Mouse (Mus musculus) lung, embryonic 15.5 days (tissue): Measurements from ENCODE around the gene Tomm40. TPM values are rescaled to one million over a fixed set of nuclear protein-coding genes. Genes with fewer than 3 reads are reported as not detected.

Experiments used
- ATAC-seq: fragments of 200-750 bp; cut with Nextera tagmentation; 2 replicates; pipeline ENCODE4 v1.8.0; 2017; ENCODE audit warnings: moderate number of reproducible peaks, borderline replicate concordance; ENCODE audit not compliant: low FRiP score, low TSS enrichment; ENCODE audit errors: extremely low read depth
- H3K27ac ChIP-seq: fragments of 300-500 bp; sonication (generic); 2 replicates; pipeline ENCODE4 v1.5.1; 2015; ENCODE audit warnings: moderate library complexity, mild to moderate bottlenecking, inconsistent platforms
- H3K27me3 ChIP-seq: fragments of 300-500 bp; sonication (generic); 2 replicates; pipeline ENCODE4 v1.6.1; 2015; ENCODE audit warnings: inconsistent platforms
- H3K36me3 ChIP-seq: fragments of 300-500 bp; sonication (generic); 2 replicates; pipeline ENCODE4 v1.6.1; 2015; ENCODE audit warnings: inconsistent platforms
- H3K4me1 ChIP-seq: fragments of 300-500 bp; sonication (generic); 2 replicates; pipeline ENCODE4 v1.6.1; 2015; ENCODE audit warnings: inconsistent platforms
- H3K4me2 ChIP-seq: fragments of 300-500 bp; sonication (generic); 2 replicates; pipeline ENCODE4 v1.6.1; 2015; ENCODE audit warnings: inconsistent platforms, mild to moderate bottlenecking, moderate library complexity
- H3K4me3 ChIP-seq: fragments of 300-500 bp; sonication (generic); 2 replicates; pipeline ENCODE4 v1.5.1; 2015; ENCODE audit warnings: mild to moderate bottlenecking, inconsistent platforms
- H3K9ac ChIP-seq: fragments of 300-500 bp; sonication (generic); 2 replicates; pipeline ENCODE4 v1.6.1; 2015; ENCODE audit warnings: inconsistent platforms
- H3K9me3 ChIP-seq: fragments of 300-500 bp; sonication (generic); 2 replicates; pipeline ENCODE4 v1.6.1; 2016; ENCODE audit warnings: inconsistent platforms
- WGBS: fragments of 180-500 bp; shearing (Covaris S2); methylation state at CpG from one replicate; pipeline ENCODE4 v1.1.7; 2015; 5-methylcytosine and 5-hydroxymethylcytosine counted together
- polyA plus RNA-seq: library from polyadenylated mRNA; unstranded; fragments of >200 nt; fragmentation: Nextera tagmentation; extraction: Ambion mirVana; gene quantifications from 2 replicates; pipeline ENCODE4 v1.2.1, GENCODE M21; 2015

The Tomm40 gene
- polyA plus RNA-seq, 1 experiment from 2014 or later, result 149 TPM

DNA sequence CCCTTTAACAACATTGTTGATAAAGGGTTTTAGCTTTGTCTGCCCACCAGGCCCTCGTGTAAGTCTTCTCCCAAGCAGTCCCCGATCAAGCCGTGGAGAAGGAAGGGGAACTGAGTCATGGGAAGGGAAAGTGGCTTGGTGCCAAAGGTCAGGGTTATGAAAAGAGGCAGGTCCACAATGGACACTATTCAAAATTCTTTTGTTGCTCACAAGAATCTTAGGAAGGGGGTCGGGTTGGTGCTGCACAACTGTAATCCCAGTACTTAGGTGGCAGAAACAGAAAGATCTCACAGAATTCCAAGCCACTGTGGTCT lies 35.8 kb upstream of the Tomm40 start:
- no peaks in the 10 kb centered on the region for H3K9me3 ChIP-seq
- no peak overlapping the region for H3K9ac ChIP-seq
- no peak overlapping the region for H3K4me2 ChIP-seq
- H3K27me3 ChIP-seq, result no peaks in the 10 kb centered on the region
- H3K4me3 ChIP-seq, result no peak overlapping the region
- no peak for ATAC-seq
- no peaks in the 10 kb centered on the region for H3K36me3 ChIP-seq
- peaks cover 60% of the 10 kb centered on the region for H3K4me1 ChIP-seq
- WGBS, result 38% methylated on average over 4 of the region's 4 CpGs
- H3K27ac ChIP-seq, result peak overlapping the region; percentile 81

DNA sequence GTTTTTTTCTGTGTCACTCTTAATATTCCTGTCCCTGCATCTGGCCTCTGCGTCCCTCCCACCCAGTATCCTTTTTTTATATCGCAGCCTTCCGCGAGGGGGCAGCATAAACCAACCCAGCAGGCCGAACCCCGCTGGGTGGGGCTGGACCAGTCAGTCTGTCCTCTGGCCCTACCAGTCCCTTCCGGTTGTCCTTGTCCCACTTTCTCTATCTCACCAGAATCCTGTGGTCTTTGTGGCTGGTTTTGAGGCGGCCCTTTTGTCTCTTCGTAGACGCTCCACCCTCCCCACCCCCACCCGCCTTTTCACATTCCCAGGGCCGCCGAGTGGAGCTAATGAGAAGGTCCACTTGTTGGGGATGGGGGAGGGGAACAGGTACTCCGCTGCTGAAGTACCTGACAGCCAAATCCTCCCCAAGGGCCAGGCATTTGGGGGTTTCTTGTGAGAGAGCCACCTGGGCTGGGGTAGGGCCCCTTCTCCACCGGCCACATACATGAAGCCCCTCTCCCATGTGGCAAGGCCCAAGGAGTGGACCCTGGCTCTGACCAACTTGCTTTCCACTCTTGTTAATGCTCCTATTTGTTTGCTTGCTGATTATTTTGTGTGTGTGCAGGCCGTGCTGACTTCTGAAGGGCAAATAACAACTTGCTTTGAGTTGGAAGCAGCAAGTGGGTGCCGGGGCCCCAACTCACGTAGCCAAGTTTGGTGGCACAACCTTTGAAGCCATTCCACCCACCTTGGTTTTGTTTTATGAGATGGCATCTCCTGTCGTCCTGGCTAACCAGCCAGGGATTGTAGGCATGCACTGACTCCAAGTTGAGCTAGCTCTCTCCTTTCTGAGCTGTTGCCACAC lies 35.2 kb upstream of the Tomm40 start, which contains the start of gene Nectin2:
Nectin2 (minus strand) TSS at position 267 of the 853 bp plus-strand sequence.
- H3K36me3 ChIP-seq, result no peaks in the 10 kb centered on the region
- peak; percentile 66 for ATAC-seq
- H3K4me2 ChIP-seq, result peak within 1 kb of the TSS; percentile 77
- 13% methylated on average over 19 of the region's 19 CpGs for WGBS
- H3K4me1 ChIP-seq, result peaks cover 60% of the 10 kb centered on the region
- H3K4me3 ChIP-seq, result peak within 1 kb of the TSS; percentile 81
- peak within 1 kb of the TSS; percentile 84 for H3K9ac ChIP-seq
- H3K27me3 ChIP-seq, result no peaks in the 10 kb centered on the region
- peak within 1 kb of the TSS; percentile 93 for H3K27ac ChIP-seq
- H3K9me3 ChIP-seq, result no peaks in the 10 kb centered on the region

GRCm38 (mm10) chr7:19749389-19750216 lies 34.4 kb upstream of the Tomm40 start:
- H3K4me1 ChIP-seq, result peaks cover 63% of the 10 kb centered on the region
- peaks cover 1% of the 10 kb centered on the region; the same call in 1 of the 2 replicates for H3K36me3 ChIP-seq
- peak overlapping the region; percentile 84 for H3K9ac ChIP-seq
- WGBS, result under 1% methylated on average over 46 of the region's 46 CpGs
- H3K4me2 ChIP-seq, result peak overlapping the region; percentile 77
- H3K27ac ChIP-seq, result peak overlapping the region; percentile 93
- no peaks in the 10 kb centered on the region for H3K9me3 ChIP-seq
- H3K4me3 ChIP-seq, result peak overlapping the region; percentile 81
- H3K27me3 ChIP-seq, result no peaks in the 10 kb centered on the region
- ATAC-seq, result peak; percentile 94

- peak overlapping the region; percentile 77 for H3K4me2 ChIP-seq
- H3K4me3 ChIP-seq, result peak overlapping the region; percentile 81
- peak overlapping the region; percentile 84 for H3K9ac ChIP-seq
- H3K9me3 ChIP-seq, result no peaks in the 10 kb centered on the region
- WGBS, result 1% methylated on average over 32 of the region's 32 CpGs
- 0 out of 2 replicates have a peak, but pooled peaks have one; percentile 1 for ATAC-seq
- H3K27me3 ChIP-seq, result no peaks in the 10 kb centered on the region
- peak overlapping the region; percentile 93 for H3K27ac ChIP-seq
- peaks cover 11% of the 10 kb centered on the region; the same call in 1 of the 2 replicates for H3K36me3 ChIP-seq
- H3K4me1 ChIP-seq, result peaks cover 59% of the 10 kb centered on the region
Observed at GRCm38 (mm10) chr7:19748219-19749195, 33.3 kb upstream of the Tomm40 start.

GRCm38 (mm10) chr7:19747420-19748218 lies 32.4 kb upstream of the Tomm40 start:
- H3K36me3 ChIP-seq, result peaks cover 16% of the 10 kb centered on the region; the same call in 1 of the 2 replicates
- H3K27ac ChIP-seq, result peak overlapping the region; percentile 93
- no peaks in the 10 kb centered on the region for H3K9me3 ChIP-seq
- peak overlapping the region; percentile 81 for H3K4me3 ChIP-seq
- H3K4me2 ChIP-seq, result peak overlapping the region; percentile 77
- no peaks in the 10 kb centered on the region for H3K27me3 ChIP-seq
- ATAC-seq, result no peak
- H3K4me1 ChIP-seq, result peaks cover 54% of the 10 kb centered on the region
- WGBS, result 5% methylated on average over 25 of the region's 25 CpGs
- peak overlapping the region; percentile 84 for H3K9ac ChIP-seq

GRCm38 (mm10) chr7:19746426-19747201 lies 31.4 kb upstream of the Tomm40 start:
- peak overlapping the region; percentile 77 for H3K4me2 ChIP-seq
- peaks cover 64% of the 10 kb centered on the region for H3K4me1 ChIP-seq
- no peaks in the 10 kb centered on the region for H3K9me3 ChIP-seq
- ATAC-seq, result no peak
- 23% methylated on average over 6 of the region's 6 CpGs for WGBS
- H3K36me3 ChIP-seq, result peaks cover 19% of the 10 kb centered on the region; the same call in 1 of the 2 replicates
- peak overlapping the region; percentile 93; the same call in 1 of the 2 replicates for H3K27ac ChIP-seq
- peak overlapping the region; percentile 84 for H3K9ac ChIP-seq
- H3K4me3 ChIP-seq, result peak overlapping the region; percentile 81
- H3K27me3 ChIP-seq, result no peaks in the 10 kb centered on the region

DNA sequence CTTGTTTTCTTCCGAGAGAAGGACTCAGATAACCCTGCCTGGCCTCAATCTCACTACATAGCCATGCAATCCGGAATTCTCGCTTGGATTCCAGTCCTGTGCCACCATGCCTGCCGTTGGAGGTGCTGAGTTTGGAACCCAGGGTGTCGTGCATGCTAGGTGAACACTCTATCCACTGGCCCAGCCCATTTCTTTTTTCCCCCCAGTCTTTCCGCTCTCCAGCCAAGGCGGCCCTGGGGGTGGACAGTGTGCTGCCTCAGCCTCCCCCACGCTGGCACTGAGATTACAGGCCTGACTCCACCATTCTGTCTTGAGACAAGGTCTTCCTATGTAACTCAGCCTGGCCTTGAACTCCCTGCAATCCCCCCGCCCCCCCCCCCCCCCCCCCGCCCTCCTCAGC lies 30.7 kb upstream of the Tomm40 start:
- no peak overlapping the region for H3K9ac ChIP-seq
- H3K4me1 ChIP-seq, result peaks cover 67% of the 10 kb centered on the region
- no peaks in the 10 kb centered on the region for H3K9me3 ChIP-seq
- no peak overlapping the region for H3K4me3 ChIP-seq
- H3K27ac ChIP-seq, result peak overlapping the region; percentile 72; the same call in 1 of the 2 replicates
- 66% methylated on average over 9 of the region's 10 CpGs for WGBS
- H3K27me3 ChIP-seq, result no peaks in the 10 kb centered on the region
- H3K36me3 ChIP-seq, result peaks cover 19% of the 10 kb centered on the region; the same call in 1 of the 2 replicates
- H3K4me2 ChIP-seq, result no peak overlapping the region
- no peak for ATAC-seq

DNA sequence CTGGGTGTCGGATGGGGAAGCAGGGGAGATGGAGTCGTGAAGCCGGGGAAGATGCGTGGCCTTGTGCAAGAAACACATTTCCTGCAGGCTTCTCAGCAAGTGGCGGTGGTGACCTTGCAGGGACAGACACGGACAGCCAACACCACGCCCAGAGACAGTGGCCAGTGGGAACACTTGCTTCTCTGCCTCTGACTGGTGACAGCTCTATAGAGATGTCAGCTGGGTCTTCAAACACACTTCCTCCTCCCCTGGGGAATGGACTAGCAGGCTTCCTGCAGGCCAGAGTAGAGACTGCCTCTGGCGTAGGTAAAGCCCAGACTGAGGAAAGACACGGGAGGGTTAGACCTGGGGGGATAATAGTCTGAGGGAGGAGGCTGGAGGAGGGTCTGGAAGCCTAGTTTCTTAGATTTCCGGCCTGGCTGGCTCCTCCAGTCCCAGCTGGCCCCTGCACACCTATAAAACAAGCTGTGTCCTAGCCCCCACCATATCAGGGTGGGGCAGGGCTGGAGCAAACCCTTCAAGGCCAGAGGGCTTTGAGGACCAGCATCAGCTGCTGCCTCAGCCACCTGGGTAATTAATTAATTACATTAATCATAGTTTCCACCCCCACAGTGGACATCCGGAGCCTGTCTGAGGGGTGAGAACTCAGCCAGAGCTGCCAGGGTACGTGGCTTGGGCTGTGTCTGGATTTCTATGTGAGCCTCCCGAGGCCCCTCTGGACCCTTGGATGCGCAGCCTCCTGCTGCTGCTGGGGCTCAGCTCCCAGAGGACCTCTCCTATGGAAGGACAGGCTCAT lies 29.6 kb upstream of the Tomm40 start:
- no peak for ATAC-seq
- H3K36me3 ChIP-seq, result peaks cover 27% of the 10 kb centered on the region; the same call in 1 of the 2 replicates
- no peaks in the 10 kb centered on the region for H3K27me3 ChIP-seq
- WGBS, result 53% methylated on average over 14 of the region's 14 CpGs
- H3K4me3 ChIP-seq, result no peak overlapping the region
- H3K27ac ChIP-seq, result peak overlapping the region; percentile 72
- no peak overlapping the region for H3K9ac ChIP-seq
- peak overlapping the region; percentile 12; the same call in 1 of the 2 replicates for H3K4me2 ChIP-seq
- H3K9me3 ChIP-seq, result no peaks in the 10 kb centered on the region
- peaks cover 66% of the 10 kb centered on the region for H3K4me1 ChIP-seq

GRCm38 (mm10) chr7:19743791-19744190 lies 28.6 kb upstream of the Tomm40 start:
- H3K27me3 ChIP-seq, result no peaks in the 10 kb centered on the region
- H3K4me3 ChIP-seq, result no peak overlapping the region
- 71% methylated on average over 6 of the region's 6 CpGs for WGBS
- ATAC-seq, result no peak
- H3K4me1 ChIP-seq, result peaks cover 66% of the 10 kb centered on the region
- H3K36me3 ChIP-seq, result peaks cover 28% of the 10 kb centered on the region; the same call in 1 of the 2 replicates
- no peak overlapping the region for H3K9ac ChIP-seq
- H3K27ac ChIP-seq, result no peak overlapping the region
- no peak overlapping the region for H3K4me2 ChIP-seq
- H3K9me3 ChIP-seq, result no peaks in the 10 kb centered on the region
